Mouse (Mus musculus) monocyte, adult 2 months (primary cell): ENCODE results near the gene Mettl27.

Experiments used
- DNase-seq, 2 experiments: peaks; one replicate each; pipeline ENCODE4 v3.0.0; 2022; ENCODE audit warnings: low spot score in 2 of 2, low read depth in 1 of 2

Gene Mettl27

DNA sequence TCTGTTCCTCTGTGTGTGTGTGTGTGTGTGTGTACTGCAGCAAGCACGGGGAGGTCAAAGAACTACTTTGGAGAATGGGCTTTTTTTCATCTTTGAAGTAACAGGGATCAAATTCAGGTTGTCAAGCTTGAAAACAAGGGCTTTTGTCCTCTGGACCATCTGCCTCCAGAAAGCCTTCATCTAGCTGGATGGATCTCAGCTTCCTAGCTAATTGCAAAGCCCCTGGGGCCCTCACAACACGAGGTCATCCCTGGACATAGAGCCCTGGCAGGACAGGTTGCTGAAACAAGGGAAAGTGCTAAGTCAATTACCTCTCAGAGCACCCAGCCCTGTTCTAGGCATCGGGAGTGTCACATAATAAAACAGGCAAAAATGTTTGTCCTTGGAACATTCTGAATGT lies 51.6 kb downstream of the Mettl27 start:
- DNase-seq: no peak

DNA sequence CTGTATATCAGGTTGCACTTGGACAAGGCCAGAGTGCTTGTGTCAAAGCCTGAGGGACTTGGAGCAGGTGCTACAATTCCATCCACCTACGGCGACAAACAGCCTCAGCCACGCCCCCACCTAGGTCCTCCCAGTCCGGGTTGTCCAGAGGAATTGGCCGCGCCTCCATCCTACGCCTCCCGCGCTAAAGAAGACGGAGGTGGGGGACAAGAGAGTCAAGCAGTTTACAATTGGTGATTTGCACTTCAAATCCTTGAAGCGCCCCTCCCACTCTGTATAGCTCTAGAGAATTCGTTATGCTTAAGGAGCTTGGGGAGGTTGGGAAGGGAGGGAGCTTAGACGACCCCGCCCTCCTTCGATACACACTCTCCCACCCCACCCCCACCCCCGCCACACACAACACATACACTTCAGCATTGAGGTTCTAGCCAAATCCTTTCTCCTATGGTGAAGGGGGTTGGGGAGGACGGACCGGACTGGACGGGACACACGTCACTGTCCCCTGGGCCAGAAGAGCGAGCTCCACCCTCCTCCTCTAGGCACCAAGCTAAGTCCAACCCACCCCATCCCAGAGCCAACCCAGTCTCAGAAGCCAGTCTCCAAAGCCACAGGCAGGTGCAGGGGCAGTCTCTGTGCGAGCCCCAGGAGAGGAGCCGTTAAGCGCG lies 53.6 kb downstream of the Mettl27 start, which contains the start of gene Cldn3:
Gene Cldn3 (plus strand): TSS at position 582 of the 665 bp plus-strand sequence.
- no peak for DNase-seq

DNA sequence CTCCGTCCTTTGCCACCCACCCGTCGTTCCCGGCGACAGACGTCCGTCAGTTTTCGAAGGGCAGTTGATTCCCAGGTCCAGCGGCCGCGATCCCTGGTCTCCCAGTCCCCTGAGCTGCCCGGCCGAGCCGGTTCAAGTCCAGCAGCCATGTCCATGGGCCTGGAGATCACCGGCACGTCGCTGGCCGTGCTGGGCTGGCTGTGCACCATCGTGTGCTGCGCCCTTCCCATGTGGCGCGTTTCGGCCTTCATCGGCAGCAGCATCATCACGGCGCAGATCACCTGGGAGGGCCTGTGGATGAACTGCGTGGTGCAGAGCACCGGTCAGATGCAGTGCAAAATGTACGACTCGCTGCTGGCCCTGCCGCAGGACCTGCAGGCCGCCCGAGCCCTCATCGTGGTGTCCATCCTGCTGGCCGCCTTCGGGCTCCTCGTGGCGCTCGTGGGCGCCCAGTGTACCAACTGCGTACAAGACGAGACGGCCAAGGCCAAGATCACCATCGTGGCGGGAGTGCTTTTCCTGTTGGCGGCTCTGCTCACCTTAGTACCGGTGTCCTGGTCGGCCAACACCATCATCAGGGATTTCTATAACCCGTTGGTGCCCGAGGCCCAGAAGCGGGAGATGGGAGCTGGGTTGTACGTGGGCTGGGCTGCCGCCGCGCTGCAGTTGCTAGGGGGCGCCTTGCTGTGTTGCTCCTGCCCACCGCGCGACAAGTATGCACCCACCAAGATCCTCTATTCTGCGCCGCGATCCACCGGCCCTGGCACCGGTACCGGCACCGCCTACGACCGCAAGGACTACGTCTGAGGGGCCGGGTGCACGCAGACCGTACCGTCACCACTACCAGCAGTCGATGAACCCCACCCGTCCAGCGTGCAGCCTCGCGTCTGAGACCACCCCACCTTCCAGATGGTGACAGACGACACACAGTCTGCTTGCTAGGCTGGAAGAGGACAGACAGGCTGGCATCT lies 54.4 kb downstream of the Mettl27 start:
- no peak for DNase-seq

DNA sequence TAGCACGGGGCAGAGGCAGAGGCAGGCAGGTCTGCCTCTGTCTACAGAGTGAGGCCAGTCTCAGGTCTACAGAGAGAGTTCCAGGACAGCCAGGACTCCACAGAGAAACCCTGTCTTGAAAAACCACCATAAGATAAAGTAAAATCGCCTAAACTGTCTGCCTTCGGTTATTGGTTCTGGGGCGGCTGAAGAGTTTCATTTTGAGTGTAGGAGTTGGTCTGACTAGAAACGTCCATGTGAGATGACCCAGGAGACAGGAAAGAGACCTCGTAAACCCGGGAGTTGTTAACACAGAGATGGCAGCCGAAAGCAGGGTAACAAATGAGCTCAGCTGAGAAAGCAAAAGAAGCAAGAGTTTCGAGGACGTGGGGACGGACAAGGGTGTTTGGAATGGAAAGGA lies 57.0 kb downstream of the Mettl27 start:
- DNase-seq: no peak

DNA sequence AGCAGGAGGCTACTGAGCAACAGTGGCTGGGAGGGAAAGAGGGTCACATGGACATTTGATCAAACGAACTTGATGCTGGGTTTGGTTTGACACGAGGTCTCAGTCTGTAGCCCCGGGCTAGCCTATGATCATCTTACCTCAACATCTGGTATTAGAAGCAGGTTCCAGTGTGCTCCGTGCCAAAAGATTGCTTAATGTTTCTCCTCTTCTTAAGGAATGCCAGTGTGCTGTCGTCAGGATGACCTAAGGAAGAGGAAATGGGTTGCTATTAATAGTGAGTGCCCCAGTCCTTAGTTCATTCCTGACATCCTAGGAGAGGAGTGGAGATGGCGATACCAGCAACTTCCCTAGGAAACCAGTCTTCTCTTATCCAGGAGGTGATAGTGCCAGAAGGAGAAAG lies 57.6 kb downstream of the Mettl27 start:
- no peak for DNase-seq
